Mouse (Mus musculus) cerebellum, adult 2 months (tissue): ENCODE results near the gene Gsap.

Experiments used
- CTCF ChIP-seq: fragments of 200-500 bp; IDR thresholded peaks from 2 replicates; pipeline ENCODE4 v1.5.1; 2011; ENCODE audit warnings: low read depth, mild to moderate bottlenecking, control low read depth, low read length, moderate library complexity, borderline replicate concordance; ENCODE audit not compliant: insufficient read depth
- POLR2A ChIP-seq: fragments of 200-500 bp; IDR thresholded peaks from 2 replicates; pipeline ENCODE4 v1.6.1; 2011; ENCODE audit warnings: low read length, control low read depth, borderline replicate concordance; ENCODE audit not compliant: insufficient read depth

- TF ChIP-seq CTCF (no peak), POLR2A (no peak)
Measured at GRCm38 (mm10) chr5:21263202-21264055, 77.4 kb downstream of the Gsap start.
